Mouse (Mus musculus) bone marrow macrophage, adult 2 months (primary cell): ENCODE measurements around the gene Nlgn3. TPM values are rescaled to one million over a fixed set of nuclear protein-coding genes. Genes with fewer than 3 reads are reported as not detected.

Experiments
- H3K27ac ChIP-seq: 2 replicates; pipeline ENCODE4 v1.5.1; 2012; ENCODE audit warnings: low read depth, low read length; ENCODE audit not compliant: insufficient read depth
- H3K4me1 ChIP-seq: 2 replicates; pipeline ENCODE4 v1.6.1; 2012; ENCODE audit warnings: low read length; ENCODE audit not compliant: control insufficient read depth, insufficient read depth
- H3K4me3 ChIP-seq: 2 replicates; pipeline ENCODE4 v1.5.1; 2012; ENCODE audit warnings: mild to moderate bottlenecking, low read length, moderate library complexity; ENCODE audit not compliant: insufficient read depth
- CTCF ChIP-seq: IDR thresholded peaks from 2 replicates; pipeline ENCODE4 v1.5.1; 2012; ENCODE audit warnings: low read depth, mild to moderate bottlenecking, low read length, moderate library complexity
- POLR2A ChIP-seq: IDR thresholded peaks from 2 replicates; pipeline ENCODE4 v1.6.1; 2012; ENCODE audit warnings: mild to moderate bottlenecking, low read depth, low read length, borderline replicate concordance
- polyA plus RNA-seq: library from polyadenylated mRNA; stranded (reverse); fragments of >200 nt; gene quantifications from 2 replicates; pipeline ENCODE4 v1.2.4, GENCODE M21; 2012; ENCODE audit not compliant: missing spikeins, insufficient read depth, insufficient read length

Gene Nlgn3
- polyA plus RNA-seq: not detected in 2 replicates

GRCm38 (mm10) chrX:101299055-101299454 lies at the start of gene Nlgn3:
Nlgn3 (plus strand) TSS chrX:101299168.
- no peaks in the 10 kb centered on the region for H3K4me1 ChIP-seq
- no peak within 1 kb of the TSS for H3K27ac ChIP-seq
- TF ChIP-seq CTCF: no peak
- no peak for TF ChIP-seq POLR2A
- no peak within 1 kb of the TSS for H3K4me3 ChIP-seq

- Histone ChIP-seq H3K4me1 (peaks cover 7% of the 10 kb centered on the region), H3K4me3 (peak within 1 kb of the TSS; percentile 75), H3K27ac (peak within 1 kb of the TSS; percentile 45)
- TF ChIP-seq POLR2A (no peak), CTCF (no peak)
These were observed 44.8 kb upstream of the Nlgn3 start, which contains the start of gene Foxo4 for GRCm38 (mm10) chrX:101253952-101254729. Foxo4 (plus strand) TSS chrX:101254528.

- H3K4me1 ChIP-seq: peaks cover 10% of the 10 kb centered on the region
- peak overlapping the region; percentile 45 for H3K27ac ChIP-seq
- peak overlapping the region; percentile 75 for H3K4me3 ChIP-seq
- TF ChIP-seq CTCF (no peak), POLR2A (no peak)
These were observed 44.2 kb upstream of the Nlgn3 start for GRCm38 (mm10) chrX:101254740-101255139.

GRCm38 (mm10) chrX:101256603-101257002 lies 42.4 kb upstream of the Nlgn3 start:
- H3K27ac ChIP-seq: no peak overlapping the region
- no peak overlapping the region for H3K4me3 ChIP-seq
- H3K4me1 ChIP-seq: peaks cover 22% of the 10 kb centered on the region
- TF ChIP-seq CTCF (no peak), POLR2A (no peak)

GRCm38 (mm10) chrX:101260441-101261325 lies 38.3 kb upstream of the Nlgn3 start:
- no peak overlapping the region for H3K4me3 ChIP-seq
- H3K27ac ChIP-seq: peak overlapping the region; percentile 78
- no peak for TF ChIP-seq POLR2A
- no peak for TF ChIP-seq CTCF
- peaks cover 17% of the 10 kb centered on the region for H3K4me1 ChIP-seq

GRCm38 (mm10) chrX:101263892-101264291 lies 35.1 kb upstream of the Nlgn3 start, which contains the start of gene Gm614:
Gm614 (minus strand) TSS chrX:101263992.
- H3K4me1 ChIP-seq: peaks cover 27% of the 10 kb centered on the region
- no peak within 1 kb of the TSS for H3K4me3 ChIP-seq
- TF ChIP-seq POLR2A (no peak), CTCF (no peak)
- no peak within 1 kb of the TSS for H3K27ac ChIP-seq

GRCm38 (mm10) chrX:101266631-101267030 lies 32.3 kb upstream of the Nlgn3 start:
- no peak overlapping the region for H3K27ac ChIP-seq
- H3K4me3 ChIP-seq: peak overlapping the region; percentile 66
- peaks cover 14% of the 10 kb centered on the region for H3K4me1 ChIP-seq
- TF ChIP-seq POLR2A (no peak), CTCF (no peak)

GRCm38 (mm10) chrX:101268025-101268754 lies 30.8 kb upstream of the Nlgn3 start, which contains the start of gene Il2rg:
Il2rg (minus strand) TSS chrX:101268255.
- peak within 1 kb of the TSS; percentile 69 for H3K27ac ChIP-seq
- H3K4me3 ChIP-seq: peak within 1 kb of the TSS; percentile 66

GRCm38 (mm10) chrX:101268755-101269124 lies 30.2 kb upstream of the Nlgn3 start, which contains the start of gene Gm20489:
Gm20489 (minus strand) TSS chrX:101269023.
- TF ChIP-seq CTCF: no peak
- no peak for TF ChIP-seq POLR2A
- Histone ChIP-seq H3K27ac (peak within 1 kb of the TSS; percentile 69), H3K4me3 (peak within 1 kb of the TSS; percentile 66)

More at GRCm38 (mm10) chrX:101268025-101268754, 30.8 kb upstream of the Nlgn3 start, which contains the start of gene Il2rg:
- TF ChIP-seq CTCF: no peak
- no peak for TF ChIP-seq POLR2A
- peaks cover 16% of the 10 kb centered on the region for H3K4me1 ChIP-seq

More at GRCm38 (mm10) chrX:101268755-101269124, 30.2 kb upstream of the Nlgn3 start, which contains the start of gene Gm20489:
- peaks cover 19% of the 10 kb centered on the region for H3K4me1 ChIP-seq
